Mouse (Mus musculus) lung, embryonic 16.5 days (tissue): ENCODE measurements around the gene Kdm2b. TPM values are rescaled to one million over a fixed set of nuclear protein-coding genes. Genes with fewer than 3 reads are reported as not detected.

Experiments used
- ATAC-seq: fragments of 200-750 bp; cut with Nextera tagmentation; 2 replicates; pipeline ENCODE4 v1.8.0; 2017; ENCODE audit warnings: low read depth, mild to moderate bottlenecking, moderate library complexity
- H3K27ac ChIP-seq: fragments of 300-500 bp; sonication (generic); 2 replicates; pipeline ENCODE4 v1.5.1; 2014; ENCODE audit warnings: mild to moderate bottlenecking, control low read depth, low read length
- H3K27me3 ChIP-seq: fragments of 300-500 bp; sonication (generic); 2 replicates; pipeline ENCODE4 v1.6.1; 2014; ENCODE audit warnings: low read depth, low read length, mixed read lengths; ENCODE audit not compliant: control insufficient read depth, insufficient read depth
- H3K36me3 ChIP-seq: fragments of 300-500 bp; sonication (generic); 2 replicates; pipeline ENCODE4 v1.6.1; 2014; ENCODE audit warnings: low read length; ENCODE audit not compliant: control insufficient read depth, insufficient read depth
- H3K4me1 ChIP-seq: fragments of 300-500 bp; sonication (generic); replicated peaks from 2 replicates; pipeline ENCODE4 v1.6.1; 2014; ENCODE audit warnings: low read length, mixed read lengths; ENCODE audit not compliant: control insufficient read depth, insufficient read depth
- H3K4me2 ChIP-seq: fragments of 300-500 bp; sonication (generic); 2 replicates; pipeline ENCODE4 v1.6.1; 2014; ENCODE audit warnings: low read depth, low read length, control low read depth
- H3K4me3 ChIP-seq: fragments of 300-500 bp; sonication (generic); 2 replicates; pipeline ENCODE4 v1.5.1; 2014; ENCODE audit warnings: mild to moderate bottlenecking, low read length, control low read depth
- H3K9ac ChIP-seq: fragments of 300-500 bp; sonication (generic); 2 replicates; pipeline ENCODE4 v1.6.1; 2014; ENCODE audit warnings: low read length, control low read depth
- H3K9me3 ChIP-seq: fragments of 300-500 bp; sonication (generic); 2 replicates; pipeline ENCODE4 v1.6.1; 2016; ENCODE audit warnings: low read length; ENCODE audit not compliant: control insufficient read depth
- WGBS: fragments of 180-500 bp; shearing (Covaris S2); extraction: QIAGEN DNeasy Blood & Tissue Kit; methylation state at CpG from one replicate; pipeline ENCODE4 v1.1.7; 2014; 5-methylcytosine and 5-hydroxymethylcytosine counted together
- polyA plus RNA-seq: library from polyadenylated mRNA; unstranded; fragments of >200 nt; fragmentation: Nextera tagmentation; extraction: Ambion mirVana; gene quantifications from 2 replicates; pipeline ENCODE4 v1.2.1, GENCODE M21; 2015

Kdm2b gene
- polyA plus RNA-seq, 1 experiment from 2014 or later: 37.6 TPM

GRCm38 (mm10) chr5:123026414-123026813, 36.8 kb upstream of the Kdm2b start:
- no peak overlapping the region for H3K4me3 ChIP-seq
- peaks cover 16% of the 10 kb centered on the region for H3K4me1 ChIP-seq
- WGBS: 49% methylated on average over 6 of the region's 6 CpGs
- peak overlapping the region; percentile 41; the same call in 1 of the 2 replicates for H3K27ac ChIP-seq
- peaks cover 8% of the 10 kb centered on the region for H3K36me3 ChIP-seq
- H3K27me3 ChIP-seq: no peaks in the 10 kb centered on the region
- no peak overlapping the region for H3K4me2 ChIP-seq
- peaks cover 3% of the 10 kb centered on the region; the same call in 1 of the 2 replicates for H3K9me3 ChIP-seq
- ATAC-seq: no peak
- H3K9ac ChIP-seq: no peak overlapping the region

- H3K36me3 ChIP-seq: peaks cover 1% of the 10 kb centered on the region; the same call in 1 of the 2 replicates
- H3K4me3 ChIP-seq: no peak overlapping the region
- no peak overlapping the region for H3K9ac ChIP-seq
- no peak overlapping the region for H3K4me2 ChIP-seq
- WGBS: 72% methylated on average over 9 of the region's 9 CpGs
- ATAC-seq: no peak
- no peak overlapping the region for H3K27ac ChIP-seq
- H3K27me3 ChIP-seq: no peaks in the 10 kb centered on the region
- H3K4me1 ChIP-seq: peaks cover 16% of the 10 kb centered on the region
- H3K9me3 ChIP-seq: no peaks in the 10 kb centered on the region
Observed at GRCm38 (mm10) chr5:123024965-123025573, 35.4 kb upstream of the Kdm2b start.

- Histone ChIP-seq H3K4me1 (peaks cover 22% of the 10 kb centered on the region), H3K9ac (no peak overlapping the region), H3K27ac (no peak overlapping the region), H3K27me3 (no peaks in the 10 kb centered on the region), H3K4me3 (no peak overlapping the region), H3K9me3 (no peaks in the 10 kb centered on the region), H3K4me2 (no peak overlapping the region), H3K36me3 (no peaks in the 10 kb centered on the region)
- no peak for ATAC-seq
- WGBS: 80% methylated on average over 6 of the region's 6 CpGs
Observed at GRCm38 (mm10) chr5:123024312-123024711, 34.7 kb upstream of the Kdm2b start.

GRCm38 (mm10) chr5:123023049-123023448, 33.4 kb upstream of the Kdm2b start:
- Histone ChIP-seq H3K4me3 (no peak overlapping the region), H3K27me3 (no peaks in the 10 kb centered on the region), H3K36me3 (no peaks in the 10 kb centered on the region), H3K4me2 (no peak overlapping the region), H3K4me1 (peaks cover 29% of the 10 kb centered on the region), H3K27ac (no peak overlapping the region), H3K9me3 (no peaks in the 10 kb centered on the region), H3K9ac (no peak overlapping the region)
- 67% methylated on average over 6 of the region's 6 CpGs for WGBS
- no peak for ATAC-seq

- no peak for ATAC-seq
- no peak overlapping the region for H3K27ac ChIP-seq
- H3K9ac ChIP-seq: no peak overlapping the region
- no peak overlapping the region for H3K4me3 ChIP-seq
- H3K36me3 ChIP-seq: no peaks in the 10 kb centered on the region
- H3K4me1 ChIP-seq: peaks cover 27% of the 10 kb centered on the region
- no peaks in the 10 kb centered on the region for H3K9me3 ChIP-seq
- WGBS: 80% methylated on average over 7 of the region's 7 CpGs
- no peaks in the 10 kb centered on the region for H3K27me3 ChIP-seq
- H3K4me2 ChIP-seq: no peak overlapping the region
Observed at GRCm38 (mm10) chr5:123021438-123021837, 31.8 kb upstream of the Kdm2b start.

GRCm38 (mm10) chr5:123020426-123020825, 30.8 kb upstream of the Kdm2b start:
- 90% methylated on average over 5 of the region's 5 CpGs for WGBS
- ATAC-seq: no peak
- Histone ChIP-seq H3K4me3 (no peak overlapping the region), H3K9ac (no peak overlapping the region), H3K36me3 (no peaks in the 10 kb centered on the region), H3K4me1 (peaks cover 31% of the 10 kb centered on the region), H3K27ac (no peak overlapping the region), H3K4me2 (no peak overlapping the region), H3K27me3 (no peaks in the 10 kb centered on the region), H3K9me3 (no peaks in the 10 kb centered on the region)

- Histone ChIP-seq H3K4me3 (no peak overlapping the region), H3K36me3 (no peaks in the 10 kb centered on the region), H3K9me3 (no peaks in the 10 kb centered on the region), H3K27ac (peak overlapping the region; percentile 40), H3K27me3 (no peaks in the 10 kb centered on the region), H3K4me2 (peak overlapping the region; percentile 30; the same call in 1 of the 2 replicates), H3K4me1 (peaks cover 32% of the 10 kb centered on the region), H3K9ac (peak overlapping the region; percentile 23; the same call in 1 of the 2 replicates)
- WGBS: 42% methylated on average over 10 of the region's 10 CpGs
- ATAC-seq: no peak
Observed at GRCm38 (mm10) chr5:123019336-123020016, 29.9 kb upstream of the Kdm2b start.

- ATAC-seq: no peak
- Histone ChIP-seq H3K27ac (no peak overlapping the region), H3K36me3 (no peaks in the 10 kb centered on the region), H3K4me1 (peaks cover 38% of the 10 kb centered on the region), H3K9ac (no peak overlapping the region), H3K4me3 (no peak overlapping the region), H3K9me3 (no peaks in the 10 kb centered on the region), H3K4me2 (peak overlapping the region; percentile 78; the same call in 1 of the 2 replicates), H3K27me3 (no peaks in the 10 kb centered on the region)
- 64% methylated on average over 4 of the region's 4 CpGs for WGBS
Observed at GRCm38 (mm10) chr5:123017504-123017903, 27.9 kb upstream of the Kdm2b start.

GRCm38 (mm10) chr5:123015915-123016314, 26.3 kb upstream of the Kdm2b start:
- H3K4me2 ChIP-seq: peak overlapping the region; percentile 78
- H3K36me3 ChIP-seq: no peaks in the 10 kb centered on the region
- no peaks in the 10 kb centered on the region for H3K9me3 ChIP-seq
- H3K4me3 ChIP-seq: peak overlapping the region; percentile 86
- H3K4me1 ChIP-seq: peaks cover 38% of the 10 kb centered on the region
- H3K27me3 ChIP-seq: no peaks in the 10 kb centered on the region
- ATAC-seq: peak; percentile 13
- 19% methylated on average over 8 of the region's 8 CpGs for WGBS
- H3K9ac ChIP-seq: peak overlapping the region; percentile 88
- H3K27ac ChIP-seq: peak overlapping the region; percentile 97
